Mouse (Mus musculus) erythroblast, embryonic 14.5 days (primary cell): ENCODE measurements around the gene C8a. TPM values are rescaled to one million over a fixed set of nuclear protein-coding genes. Genes with fewer than 3 reads are reported as not detected.

Experiments used
- H3K27me3 ChIP-seq: 2 replicates; pipeline ENCODE4 v1.6.1; 2012; ENCODE audit warnings: inconsistent platforms; ENCODE audit not compliant: control insufficient read depth
- H3K36me3 ChIP-seq: 2 replicates; pipeline ENCODE4 v1.6.1; 2012; ENCODE audit warnings: mild to moderate bottlenecking, inconsistent platforms; ENCODE audit not compliant: control insufficient read depth
- H3K4me1 ChIP-seq: 2 replicates; pipeline ENCODE4 v1.6.1; 2012; ENCODE audit warnings: inconsistent platforms; ENCODE audit not compliant: control insufficient read depth
- H3K4me3 ChIP-seq: replicated peaks from 2 replicates; pipeline ENCODE3; 2012; ENCODE audit warnings: moderate library complexity, mild to moderate bottlenecking, inconsistent platforms
- H3K9me3 ChIP-seq: 2 replicates; pipeline ENCODE4 v1.6.1; 2012; ENCODE audit warnings: low read length, inconsistent platforms, mixed read lengths; ENCODE audit not compliant: control insufficient read depth
- GATA1 ChIP-seq: IDR thresholded peaks from 2 replicates; pipeline ENCODE4 v1.6.1; 2012; ENCODE audit warnings: low read length, inconsistent platforms, mixed read lengths
- TAL1 ChIP-seq: IDR thresholded peaks from 3 replicates; pipeline ENCODE4 v1.6.1; 2012; ENCODE audit warnings: low read length, inconsistent platforms, mixed read lengths
- polyA plus RNA-seq: library from polyadenylated mRNA; stranded (reverse); fragments of >175 nt; gene quantifications from 2 replicates; pipeline ENCODE4 v1.2.3, GENCODE M21; 2012

The C8a gene
- polyA plus RNA-seq, 1 experiment = not detected

DNA sequence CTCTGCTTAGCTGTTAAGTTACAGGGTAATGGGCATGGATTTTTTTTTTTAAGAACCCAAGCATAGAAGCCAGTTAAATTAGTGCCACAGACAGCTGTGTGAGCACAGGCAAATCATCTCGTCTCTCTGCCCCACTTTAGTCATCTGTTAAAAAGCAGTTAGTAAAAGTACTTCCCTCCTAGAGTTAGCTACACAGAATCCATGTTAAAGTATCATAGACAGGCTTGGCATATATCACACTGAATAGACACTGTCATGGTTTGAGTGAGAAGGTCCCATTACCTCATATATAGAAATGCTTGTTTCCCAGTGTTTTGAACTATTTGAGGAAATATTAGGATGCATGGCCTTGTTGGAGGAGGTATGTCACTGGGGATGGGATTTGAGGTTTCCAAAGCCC is 19.2 kb downstream of the C8a start, which contains the start of gene Gm17662:
Gm17662 (plus strand) TSS at position 301 of the 400 bp plus-strand sequence.
- no peak within 1 kb of the TSS for H3K4me3 ChIP-seq
- no peaks in the 10 kb centered on the region; the same call in 1 of the 2 replicates for H3K36me3 ChIP-seq
- peaks cover 2% of the 10 kb centered on the region; the same call in 1 of the 2 replicates for H3K9me3 ChIP-seq
- no peaks in the 10 kb centered on the region for H3K4me1 ChIP-seq
- no peak for TF ChIP-seq TAL1
- TF ChIP-seq GATA1 = no peak
- no peaks in the 10 kb centered on the region for H3K27me3 ChIP-seq

DNA sequence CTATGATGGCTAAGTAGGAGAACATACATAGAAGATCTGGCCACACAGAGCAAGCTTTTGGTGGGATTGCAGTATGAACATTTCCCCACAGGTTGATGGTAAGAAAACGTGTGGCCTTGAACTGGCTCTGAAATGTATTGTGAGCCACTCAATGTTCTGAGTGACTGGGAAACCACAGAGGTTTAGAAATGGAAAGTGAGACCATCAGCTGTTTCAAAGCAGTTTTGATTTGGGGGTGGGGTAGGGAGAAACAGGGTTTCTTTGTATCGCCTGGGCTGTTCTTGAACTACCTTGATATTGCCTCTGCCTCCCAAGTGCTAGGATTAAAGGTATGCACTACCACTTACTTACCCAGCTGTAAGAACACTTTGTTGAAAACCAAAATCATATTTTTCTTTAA is 21.0 kb downstream of the C8a start:
- TF ChIP-seq GATA1 (no peak), TAL1 (no peak)
- Histone ChIP-seq H3K9me3 (peaks cover 2% of the 10 kb centered on the region; the same call in 1 of the 2 replicates), H3K36me3 (no peaks in the 10 kb centered on the region; the same call in 1 of the 2 replicates), H3K4me1 (no peaks in the 10 kb centered on the region), H3K4me3 (no peak overlapping the region), H3K27me3 (no peaks in the 10 kb centered on the region)

DNA sequence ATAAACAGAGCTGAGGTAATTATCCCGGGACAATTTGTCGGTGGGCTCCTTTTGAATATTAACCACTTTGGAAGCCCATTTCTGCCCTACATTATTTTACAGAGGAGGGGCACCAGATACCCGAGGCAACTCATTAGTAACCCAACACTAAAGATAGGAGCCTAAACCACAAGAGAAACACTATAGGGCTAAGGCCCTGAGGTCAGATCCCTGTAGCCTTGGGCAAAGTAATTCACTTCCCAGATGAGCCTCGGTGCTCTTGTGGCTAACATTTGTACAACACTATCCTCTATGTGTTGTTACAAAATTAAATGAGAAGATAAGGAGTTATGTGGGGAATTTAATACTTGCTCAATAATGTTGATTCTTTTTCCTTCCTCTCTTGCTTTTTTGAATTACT is 32.7 kb downstream of the C8a start:
- Histone ChIP-seq H3K9me3 (peaks cover 6% of the 10 kb centered on the region), H3K4me3 (no peak overlapping the region), H3K4me1 (no peaks in the 10 kb centered on the region), H3K36me3 (no peaks in the 10 kb centered on the region; the same call in 1 of the 2 replicates), H3K27me3 (no peaks in the 10 kb centered on the region)
- TF ChIP-seq GATA1 (no peak), TAL1 (no peak)

DNA sequence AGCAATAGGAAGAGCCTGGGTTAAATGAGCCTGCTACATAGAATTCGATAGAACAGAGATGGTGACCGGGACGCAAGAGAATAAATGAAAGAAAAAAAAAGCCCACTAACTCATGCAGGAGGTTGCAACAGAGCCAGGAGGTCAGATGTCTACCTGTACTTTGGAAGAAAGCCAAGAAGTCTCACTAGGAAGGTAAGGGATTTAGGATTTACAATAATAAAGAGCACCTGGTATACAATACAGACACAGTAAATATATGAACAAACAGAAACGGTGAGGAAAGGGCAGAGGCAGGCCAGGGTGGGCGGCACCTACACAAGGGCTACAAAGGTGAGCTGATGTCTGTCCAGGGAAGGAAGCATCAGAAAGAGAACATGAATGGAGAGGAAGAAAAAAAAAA is 34.0 kb downstream of the C8a start:
- Histone ChIP-seq H3K36me3 (no peaks in the 10 kb centered on the region; the same call in 1 of the 2 replicates), H3K9me3 (peaks cover 6% of the 10 kb centered on the region), H3K4me3 (no peak overlapping the region), H3K27me3 (no peaks in the 10 kb centered on the region), H3K4me1 (no peaks in the 10 kb centered on the region)
- no peak for TF ChIP-seq TAL1
- TF ChIP-seq GATA1 = no peak

DNA sequence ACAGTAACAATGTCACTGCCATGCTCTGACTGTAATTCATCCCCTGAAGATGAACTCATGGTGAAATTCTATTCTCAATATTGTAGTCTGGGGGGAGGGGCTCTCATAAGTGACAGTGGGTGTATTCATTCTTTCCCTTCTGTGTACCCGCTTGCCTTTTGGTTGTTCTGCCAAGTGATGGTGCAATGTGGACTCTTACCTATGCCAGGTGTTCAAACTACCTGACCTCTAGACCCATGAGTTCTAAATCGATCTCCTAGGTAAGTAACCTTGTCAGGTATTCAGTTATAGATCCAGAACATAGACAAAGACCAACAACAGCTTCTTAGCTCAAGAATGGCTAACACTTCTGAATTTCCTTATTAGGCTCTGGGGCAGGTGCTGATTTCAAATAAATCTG is 37.9 kb downstream of the C8a start:
- H3K4me1 ChIP-seq = no peaks in the 10 kb centered on the region
- no peaks in the 10 kb centered on the region; the same call in 1 of the 2 replicates for H3K36me3 ChIP-seq
- TF ChIP-seq TAL1 (no peak), GATA1 (no peak)
- H3K27me3 ChIP-seq = no peaks in the 10 kb centered on the region
- peaks cover 2% of the 10 kb centered on the region for H3K9me3 ChIP-seq
- no peak overlapping the region for H3K4me3 ChIP-seq

DNA sequence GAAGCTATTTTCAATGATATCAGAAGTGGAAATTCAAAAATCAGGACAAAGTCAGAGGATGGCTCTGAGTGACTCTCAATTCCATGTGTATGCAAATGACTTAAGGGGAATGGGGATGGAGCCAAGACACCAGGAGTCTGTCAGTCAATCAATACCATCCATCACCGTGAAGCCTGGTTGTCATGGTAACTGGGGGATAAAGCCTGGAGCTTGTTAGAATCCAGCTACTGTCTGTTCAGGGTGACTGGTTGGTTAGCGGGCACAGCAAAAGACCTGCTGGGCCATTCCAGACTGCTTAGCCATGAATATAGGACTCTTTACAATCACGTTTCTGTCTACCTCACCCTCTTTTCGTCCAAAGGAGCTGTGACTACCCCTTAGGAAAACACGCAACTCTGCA is 41.1 kb downstream of the C8a start:
- no peak overlapping the region for H3K4me3 ChIP-seq
- no peaks in the 10 kb centered on the region; the same call in 1 of the 2 replicates for H3K36me3 ChIP-seq
- TF ChIP-seq GATA1 (no peak), TAL1 (no peak)
- no peaks in the 10 kb centered on the region for H3K27me3 ChIP-seq
- H3K9me3 ChIP-seq = no peaks in the 10 kb centered on the region; the same call in 1 of the 2 replicates
- no peaks in the 10 kb centered on the region for H3K4me1 ChIP-seq

DNA sequence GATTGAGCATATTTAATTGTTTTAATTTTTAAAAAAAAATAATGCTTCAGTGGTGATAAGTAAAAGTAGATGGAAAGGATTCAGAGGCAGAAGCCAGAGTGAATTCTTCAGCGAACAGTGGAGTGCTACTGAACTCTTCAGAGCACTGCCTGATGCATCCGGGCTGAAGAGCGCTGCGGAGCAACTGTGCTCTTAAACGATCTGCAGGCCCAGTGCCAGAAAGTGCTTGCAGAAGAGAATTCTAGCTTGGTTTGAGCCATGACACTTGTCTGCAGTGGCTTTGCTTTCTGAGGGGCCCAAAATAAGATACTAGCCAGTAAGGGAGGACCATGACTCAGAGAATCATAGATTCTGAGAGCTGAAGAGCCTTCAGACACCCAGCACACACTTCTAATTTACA is 47.3 kb downstream of the C8a start:
- Histone ChIP-seq H3K36me3 (no peaks in the 10 kb centered on the region; the same call in 1 of the 2 replicates), H3K27me3 (no peaks in the 10 kb centered on the region), H3K4me1 (no peaks in the 10 kb centered on the region), H3K4me3 (no peak overlapping the region), H3K9me3 (no peaks in the 10 kb centered on the region; the same call in 1 of the 2 replicates)
- no peak for TF ChIP-seq GATA1
- TF ChIP-seq TAL1 = no peak

DNA sequence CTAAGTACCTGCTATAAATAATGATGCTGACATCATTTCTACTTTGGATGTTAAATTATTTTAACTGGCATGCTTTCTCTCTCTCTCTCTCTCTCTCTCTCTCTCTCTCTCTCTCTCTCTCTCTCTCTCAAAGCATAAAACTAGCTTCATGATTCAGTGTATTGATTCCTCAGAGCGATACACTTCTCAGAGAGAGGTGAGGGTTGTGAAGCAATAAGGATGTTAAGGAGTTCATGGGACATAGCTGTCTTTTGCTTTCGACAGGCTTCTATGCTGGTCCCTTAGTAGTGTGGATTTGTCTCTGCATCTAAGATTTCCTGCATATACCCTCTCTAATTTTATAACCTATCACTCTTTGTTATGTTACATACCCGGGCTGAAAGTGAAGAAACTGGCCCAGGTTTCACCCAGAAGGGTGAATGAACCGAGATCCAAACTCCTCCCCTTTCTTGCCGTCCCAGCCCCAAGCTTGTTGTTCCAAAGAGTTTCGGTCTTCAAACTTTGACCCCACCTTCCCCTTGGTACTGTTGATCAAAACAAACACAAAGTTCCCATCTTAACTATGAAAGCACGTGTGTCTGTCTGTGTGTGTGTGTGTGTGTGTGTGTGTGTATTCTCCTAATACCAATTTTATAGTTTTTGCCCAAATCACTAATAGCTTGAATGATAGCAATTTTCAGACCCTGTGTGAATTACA is 51.7 kb downstream of the C8a start:
- Histone ChIP-seq H3K27me3 (no peaks in the 10 kb centered on the region), H3K4me3 (no peak overlapping the region), H3K36me3 (no peaks in the 10 kb centered on the region; the same call in 1 of the 2 replicates), H3K4me1 (no peaks in the 10 kb centered on the region), H3K9me3 (peaks cover 4% of the 10 kb centered on the region; the same call in 1 of the 2 replicates)
- TF ChIP-seq GATA1 (no peak), TAL1 (no peak)

DNA sequence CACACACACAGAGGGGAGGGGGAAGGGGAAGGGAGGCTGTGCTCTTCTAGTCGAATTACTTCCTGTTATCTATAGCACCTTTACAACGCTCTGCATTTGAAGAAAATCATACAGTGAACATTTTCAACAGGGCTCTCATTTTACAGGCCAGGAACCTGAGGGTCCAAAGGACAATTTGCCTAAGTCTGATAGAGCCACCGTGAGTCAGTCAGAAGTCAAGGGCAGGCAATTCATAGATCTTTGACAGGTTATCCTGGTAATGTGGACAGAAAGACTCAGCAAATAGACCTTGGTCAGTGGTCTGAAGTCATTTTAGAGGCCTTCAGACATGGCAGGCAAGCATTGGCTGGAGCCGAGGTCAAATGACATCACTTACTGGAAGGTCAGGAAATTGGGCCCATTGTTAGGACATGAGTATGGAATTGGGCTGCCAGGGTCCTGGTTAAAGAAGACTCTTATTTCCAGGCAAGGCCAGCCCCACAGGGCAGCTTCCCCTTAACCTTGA is 52.5 kb downstream of the C8a start:
- no peak overlapping the region for H3K4me3 ChIP-seq
- no peaks in the 10 kb centered on the region for H3K4me1 ChIP-seq
- TF ChIP-seq TAL1 = no peak
- TF ChIP-seq GATA1 = no peak
- no peaks in the 10 kb centered on the region for H3K27me3 ChIP-seq
- no peaks in the 10 kb centered on the region; the same call in 1 of the 2 replicates for H3K36me3 ChIP-seq
- peaks cover 4% of the 10 kb centered on the region; the same call in 1 of the 2 replicates for H3K9me3 ChIP-seq
